Mouse (Mus musculus): ENCODE results near the gene Rsg1.

DNA sequence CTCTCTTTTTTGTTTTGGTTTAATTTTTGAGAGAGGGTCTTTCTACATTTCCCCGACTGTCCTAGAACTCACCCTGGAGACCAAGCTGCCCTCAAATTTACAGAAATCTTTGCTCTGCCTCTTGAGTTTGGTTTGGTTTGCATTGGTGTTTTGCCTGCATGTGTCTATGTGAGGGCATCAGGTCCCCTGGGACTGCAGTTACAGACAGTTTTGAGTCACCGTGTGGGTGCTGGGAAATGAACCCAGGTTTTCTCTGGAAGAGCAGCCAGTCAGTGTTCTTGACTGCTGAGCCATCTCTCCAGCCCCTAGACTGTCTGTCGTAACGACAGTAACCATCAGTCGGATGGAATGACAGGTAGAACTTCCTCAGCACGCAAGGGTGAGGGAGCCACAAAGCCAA is 19.2 kb upstream of the Rsg1 start:
- TF ChIP-seq CTCF (IDR thresholded peaks at IDR 0.05), result no peak
- no peak for TF ChIP-seq POLR2A (IDR thresholded peaks at IDR 0.05; ENCODE audit: insufficient read depth, low read depth, low read length)

Data from heart, adult 2 months (tissue).